Mouse (Mus musculus): ENCODE data around the gene Shf. TPM values are rescaled to one million over a fixed set of nuclear protein-coding genes. Genes with fewer than 3 reads are reported as not detected.
A peak's percentile ranks its signal among the peaks of the same experiment; 100 is the strongest.
"Not testable (repeated sequence)": the region's sequence is repeated elsewhere in the genome, so short reads cannot be mapped to it uniquely, and the experiment has no call there.

The Shf gene
- total and polyA plus RNA-seq, 3 experiments, result 1.2 to 2.7 (median 2.0) TPM

GRCm38 (mm10) chr2:122332222-122332621 is 36.7 kb downstream of the Shf start:
- Histone ChIP-seq H3K9me3 (replicated peaks; ENCODE audit: low read length) (no peaks in the 10 kb centered on the region), H3K4me2 (ENCODE audit: insufficient read depth, low read depth, poor library complexity, severe bottlenecking) (no peak overlapping the region), H3K9ac (ENCODE audit: insufficient read depth, low read depth) (no peak overlapping the region), H3K79me2 (replicated peaks; ENCODE audit: control insufficient read depth, extremely low read depth, insufficient read depth, poor library complexity, severe bottlenecking) (no peaks in the 10 kb centered on the region), H3K27me3 (replicated peaks) (no peaks in the 10 kb centered on the region), H3K36me3 (replicated peaks in 1 of 2; ENCODE audit: control insufficient read depth in 1 of 2, insufficient read depth in 1 of 2, low read length in 1 of 2) (no peaks in the 10 kb centered on the region), H3K4me1 (ENCODE audit: control insufficient read depth in 1 of 2, insufficient read depth in 2 of 2) (peaks cover 4 to 15% of the 10 kb centered on the region in 2 experiments; a peak in 3 of 4 replicates), H3K4me3 (replicated peaks in 1 of 3; ENCODE audit: low read depth in 2 of 3, low read length in 2 of 3, poor library complexity in 1 of 3) (no peak overlapping the region), H3K27ac (ENCODE audit: insufficient read depth, low read depth) (no peak overlapping the region)
- no peak for DNase-seq (ENCODE audit: extremely low read depth)
- dilution Hi-C loops (cut with MboI; ENCODE audit: extremely low pct_ligation_motif_present, extremely low pct_unique_long_range_greater_than_20kb, low sequenced_read_pairs), result no loop called here
- in situ Hi-C loops (cut with MboI; ENCODE audit: low pct_ligation_motif_present, low pct_unique_long_range_greater_than_20kb, low sequenced_read_pairs), result no loop called here
- TF ChIP-seq SIN3A (IDR thresholded peaks at IDR 0.05; ENCODE audit: low read length), result no peak
- no peak for TF ChIP-seq USF2 (conservative IDR thresholded peaks at IDR 0.05; ENCODE audit: low read depth, low read length)
- no peak for TF ChIP-seq ZC3H11A (IDR thresholded peaks at IDR 0.05; ENCODE audit: low read depth, low read length)
- TF ChIP-seq RCOR1 (conservative IDR thresholded peaks at IDR 0.05; ENCODE audit: low read depth, low read length), result no peak
- TF ChIP-seq POLR2AphosphoS2 (IDR thresholded peaks at IDR 0.05; ENCODE audit: low read depth, low read length), result no peak
- TF ChIP-seq JUND (conservative IDR thresholded peaks at IDR 0.05; ENCODE audit: low read depth, low read length), result no peak
- TF ChIP-seq MEF2A (IDR thresholded peaks at IDR 0.05; ENCODE audit: borderline replicate concordance, low read depth, low read length), result no peak
- TF ChIP-seq TBP (conservative IDR thresholded peaks at IDR 0.05; ENCODE audit: low read depth, low read length), result no peak
- TF ChIP-seq NELFE (IDR thresholded peaks at IDR 0.05; ENCODE audit: low read depth, low read length), result no peak

GRCm38 (mm10) chr2:122330317-122330716 is 38.6 kb downstream of the Shf start:
- DNase-seq (ENCODE audit: extremely low read depth); H3K4me1 ChIP-seq (ENCODE audit: control insufficient read depth in 1 of 2, insufficient read depth in 2 of 2); H3K4me2 ChIP-seq (ENCODE audit: insufficient read depth, low read depth, poor library complexity, severe bottlenecking); in situ Hi-C loops (cut with MboI; ENCODE audit: low pct_ligation_motif_present, low pct_unique_long_range_greater_than_20kb, low sequenced_read_pairs); H3K27me3 ChIP-seq (replicated peaks); H3K9me3 ChIP-seq (replicated peaks; ENCODE audit: low read length); dilution Hi-C loops (cut with MboI; ENCODE audit: extremely low pct_ligation_motif_present, extremely low pct_unique_long_range_greater_than_20kb, low sequenced_read_pairs); H3K9ac ChIP-seq (ENCODE audit: insufficient read depth, low read depth); H3K27ac ChIP-seq (ENCODE audit: insufficient read depth, low read depth); H3K79me2 ChIP-seq (replicated peaks; ENCODE audit: control insufficient read depth, extremely low read depth, insufficient read depth, poor library complexity, severe bottlenecking); H3K4me3 ChIP-seq (replicated peaks in 1 of 3; ENCODE audit: low read depth in 2 of 3, low read length in 2 of 3, poor library complexity in 1 of 3); H3K36me3 ChIP-seq (replicated peaks in 1 of 2; ENCODE audit: control insufficient read depth in 1 of 2, insufficient read depth in 1 of 2, low read length in 1 of 2): not testable (repeated sequence)
- peak; percentile 79 for TF ChIP-seq TBP (conservative IDR thresholded peaks at IDR 0.05; ENCODE audit: low read depth, low read length)

- Histone ChIP-seq H3K27me3 (replicated peaks) (no peaks in the 10 kb centered on the region), H3K9ac (ENCODE audit: insufficient read depth, low read depth) (no peak overlapping the region), H3K27ac (ENCODE audit: insufficient read depth, low read depth) (no peak overlapping the region), H3K4me2 (ENCODE audit: insufficient read depth, low read depth, poor library complexity, severe bottlenecking) (no peak overlapping the region), H3K4me3 (replicated peaks in 1 of 3; ENCODE audit: low read depth in 2 of 3, low read length in 2 of 3, poor library complexity in 1 of 3) (no peak overlapping the region), H3K36me3 (replicated peaks in 1 of 2; ENCODE audit: control insufficient read depth in 1 of 2, insufficient read depth in 1 of 2, low read length in 1 of 2) (no peaks in the 10 kb centered on the region), H3K9me3 (replicated peaks; ENCODE audit: low read length) (no peaks in the 10 kb centered on the region), H3K4me1 (ENCODE audit: control insufficient read depth in 1 of 2, insufficient read depth in 2 of 2) (no peaks in the 10 kb centered on the region), H3K79me2 (replicated peaks; ENCODE audit: control insufficient read depth, extremely low read depth, insufficient read depth, poor library complexity, severe bottlenecking) (no peaks in the 10 kb centered on the region)
- dilution Hi-C loops (cut with MboI; ENCODE audit: extremely low pct_ligation_motif_present, extremely low pct_unique_long_range_greater_than_20kb, low sequenced_read_pairs), result no loop called here
- DNase-seq (ENCODE audit: extremely low read depth), result no peak
- in situ Hi-C loops (cut with MboI; ENCODE audit: low pct_ligation_motif_present, low pct_unique_long_range_greater_than_20kb, low sequenced_read_pairs), result no loop called here
- no peak for TF ChIP-seq KAT2A (IDR thresholded peaks at IDR 0.05; ENCODE audit: insufficient replicate concordance, low read length)
- no peak for TF ChIP-seq HCFC1 (IDR thresholded peaks at IDR 0.05; ENCODE audit: low read depth, low read length)
- TF ChIP-seq MAX (IDR thresholded peaks at IDR 0.05; ENCODE audit: low read length), result no peak
- TF ChIP-seq ELF1 (IDR thresholded peaks at IDR 0.05; ENCODE audit: low read depth, low read length), result no peak
- no peak for TF ChIP-seq EP300 (IDR thresholded peaks at IDR 0.05; ENCODE audit: low read length)
- no peak for TF ChIP-seq BHLHE40 (IDR thresholded peaks at IDR 0.05; ENCODE audit: low read depth, low read length)
- TF ChIP-seq SIN3A (IDR thresholded peaks at IDR 0.05; ENCODE audit: low read length), result no peak
- no peak for TF ChIP-seq MEF2A (IDR thresholded peaks at IDR 0.05; ENCODE audit: borderline replicate concordance, low read depth, low read length)
- no peak for TF ChIP-seq CHD1 (IDR thresholded peaks at IDR 0.05; ENCODE audit: low read depth, low read length)
Measured at GRCm38 (mm10) chr2:122327986-122328385, 41.0 kb downstream of the Shf start.

All from CH12.LX (cell line).